ENCODE assay signal across 7 mouse cellular contexts in genomic region chr3:122130771-122131170, GRCm38 (mm10).
DNase-seq lines count a peak whose midpoint lies in the region; ATAC-seq and TF ChIP-seq lines count a peak whose summit lies in the region.

No protein-coding gene starts in this region.

- no peak for TF ChIP-seq CTCF in kidney, adult 2 months (conservative IDR thresholded peaks at IDR 0.05; ENCODE audit: insufficient read depth, insufficient read length, low read depth, low read length)
- no peak for TF ChIP-seq CTCF in lung, postnatal 0 days (IDR thresholded peaks at IDR 0.05)

- H3K4me2 ChIP-seq in lung, postnatal 0 days (replicated peaks; ENCODE audit: low read depth, low read length): no peak overlapping the region
- H3K4me2 ChIP-seq in hindbrain, embryonic 16.5 days (ENCODE audit: low read length): no peak overlapping the region

- TF ChIP-seq POLR2A in kidney, adult 2 months (IDR thresholded peaks at IDR 0.05; ENCODE audit: low read depth, low read length): no peak

- peak; percentile 87 for ATAC-seq in lung, postnatal 0 days
- no peak for ATAC-seq in hindbrain, embryonic 16.5 days

- H3K27me3 ChIP-seq in kidney, adult 2 months (replicated peaks; ENCODE audit: control insufficient read depth, insufficient read depth, low read length): no peaks in the 10 kb centered on the region
- H3K27me3 ChIP-seq in lung, postnatal 0 days (replicated peaks; ENCODE audit: insufficient read depth, low read length): no peaks in the 10 kb centered on the region
- H3K27me3 ChIP-seq in hindbrain, embryonic 16.5 days (replicated peaks; ENCODE audit: control insufficient read depth, insufficient read depth, low read length): no peaks in the 10 kb centered on the region

- peak; percentile 80 for DNase-seq in adrenal gland, adult 2 months
- DNase-seq in fibroblast of lung, adult 2 months (ENCODE audit: low read depth): peak; percentile 64
- DNase-seq in kidney, adult 2 months: peak; percentile 66
- peak; percentile 91 for DNase-seq in lung, postnatal 0 days (ENCODE audit: low spot score)
- no peak for DNase-seq in cerebellum, postnatal 10 days
- no peak for DNase-seq in cerebellum, adult 9-11 months

- peak overlapping the region; percentile 37; the same call in 1 of the 2 replicates for H3K27ac ChIP-seq in kidney, adult 2 months (ENCODE audit: insufficient read depth, low read depth, low read length)
- H3K27ac ChIP-seq in lung, postnatal 0 days (ENCODE audit: low read length): peak overlapping the region; percentile 93
- H3K27ac ChIP-seq in hindbrain, embryonic 16.5 days (ENCODE audit: low read depth, low read length): no peak overlapping the region

- 45% methylated on average over 4 of the region's 4 CpGs for WGBS in kidney, adult 2 months
- WGBS in lung, postnatal 0 days: 19% methylated on average over 4 of the region's 4 CpGs
- 51% methylated on average over 4 of the region's 4 CpGs for WGBS in hindbrain, embryonic 16.5 days

- H3K4me3 ChIP-seq in kidney, adult 2 months (ENCODE audit: insufficient read depth, low read depth, low read length): no peak overlapping the region
- no peak overlapping the region for H3K4me3 ChIP-seq in lung, postnatal 0 days (ENCODE audit: low read depth, low read length)
- no peak overlapping the region for H3K4me3 ChIP-seq in hindbrain, embryonic 16.5 days (ENCODE audit: low read length)

- H3K9me3 ChIP-seq in lung, postnatal 0 days (ENCODE audit: low read length): no peaks in the 10 kb centered on the region
- H3K9me3 ChIP-seq in hindbrain, embryonic 16.5 days (ENCODE audit: control insufficient read depth, low read length): no peaks in the 10 kb centered on the region

- no peaks in the 10 kb centered on the region for H3K36me3 ChIP-seq in kidney, adult 2 months (ENCODE audit: control insufficient read depth, insufficient read depth, low read length)
- no peaks in the 10 kb centered on the region for H3K36me3 ChIP-seq in lung, postnatal 0 days (ENCODE audit: insufficient read depth, low read length)
- no peaks in the 10 kb centered on the region for H3K36me3 ChIP-seq in hindbrain, embryonic 16.5 days (ENCODE audit: control insufficient read depth, insufficient read depth, low read length)

- peaks cover 11% of the 10 kb centered on the region; the same call in 1 of the 2 replicates for H3K4me1 ChIP-seq in kidney, adult 2 months (ENCODE audit: control insufficient read depth, insufficient read depth, low read length)
- H3K4me1 ChIP-seq in lung, postnatal 0 days (ENCODE audit: insufficient read depth, low read depth, low read length): peaks cover 14% of the 10 kb centered on the region; the same call in 1 of the 2 replicates
- peaks cover 8% of the 10 kb centered on the region; the same call in 1 of the 2 replicates for H3K4me1 ChIP-seq in hindbrain, embryonic 16.5 days (ENCODE audit: control insufficient read depth, insufficient read depth, low read depth, low read length)

- H3K9ac ChIP-seq in lung, postnatal 0 days (replicated peaks; ENCODE audit: low read depth): no peak overlapping the region
- H3K9ac ChIP-seq in hindbrain, embryonic 16.5 days (ENCODE audit: low read depth, low read length): no peak overlapping the region

- TF ChIP-seq EP300 in lung, postnatal 0 days (IDR thresholded peaks at IDR 0.05): peak; percentile 99

Comparison
In these comparisons a context has a peak if more than half of its experiments do, and no peak if none do; other contexts are left out.
1. DNase-seq: peak in adrenal gland, adult 2 months (single experiment), fibroblast of lung, adult 2 months (single experiment), kidney, adult 2 months (single experiment) and lung, postnatal 0 days (single experiment); none in cerebellum, postnatal 10 days (0 of 2) and cerebellum, adult 9-11 months (single experiment).